Mouse (Mus musculus) heart, embryonic 14.5 days (tissue): ENCODE results near the gene Lonrf2. TPM values are rescaled to one million over a fixed set of nuclear protein-coding genes. Genes with fewer than 3 reads are reported as not detected.

Experiments
- ATAC-seq: fragments of 200-750 bp; cut with Nextera tagmentation; 2 replicates; pipeline ENCODE4 v1.8.0; 2017; ENCODE audit warnings: low read depth, moderate TSS enrichment; ENCODE audit not compliant: insufficient number of reproducible peaks, insufficient read depth, low FRiP score
- H3K27ac ChIP-seq, 2 experiments: fragments of 200-500 bp in 1 of 2; fragments of 300-500 bp in 1 of 2; sonication (generic) in 1 of 2; replicated peaks in 1 of 2; 2 replicates each; pipeline ENCODE4 v1.5.1; 2012 to 2014; ENCODE audit warnings: low read depth in 2 of 2, low read length in 2 of 2, control low read depth in 1 of 2, mild to moderate bottlenecking in 1 of 2, mixed read lengths in 1 of 2; ENCODE audit not compliant: control insufficient read depth in 1 of 2, insufficient read depth in 1 of 2
- H3K27me3 ChIP-seq: fragments of 300-500 bp; sonication (generic); 2 replicates; pipeline ENCODE4 v1.6.1; 2014; ENCODE audit warnings: mild to moderate bottlenecking, low read length, control low read depth; ENCODE audit not compliant: control insufficient read depth, insufficient read depth
- H3K36me3 ChIP-seq: fragments of 300-500 bp; sonication (generic); 2 replicates; pipeline ENCODE4 v1.6.1; 2014; ENCODE audit warnings: mild to moderate bottlenecking, control low read depth, low read length, mixed read lengths; ENCODE audit not compliant: control insufficient read depth, insufficient read depth
- H3K4me1 ChIP-seq, 2 experiments: fragments of 200-500 bp in 1 of 2; fragments of 300-500 bp in 1 of 2; sonication (generic) in 1 of 2; 2 replicates each; pipeline ENCODE4 v1.6.1; 2012 to 2014; ENCODE audit warnings: low read length in 2 of 2, control low read depth in 1 of 2, mixed read lengths in 1 of 2; ENCODE audit not compliant: control insufficient read depth in 2 of 2, insufficient read depth in 2 of 2
- H3K4me2 ChIP-seq: fragments of 300-500 bp; sonication (generic); 2 replicates; pipeline ENCODE4 v1.6.1; 2014; ENCODE audit warnings: mild to moderate bottlenecking, low read length
- H3K4me3 ChIP-seq, 2 experiments: fragments of 200-500 bp in 1 of 2; fragments of 300-500 bp in 1 of 2; sonication (generic) in 1 of 2; 2 replicates each; pipeline ENCODE4 v1.5.1; 2012 to 2014; ENCODE audit warnings: low read length in 2 of 2, mild to moderate bottlenecking in 2 of 2, control low read depth in 1 of 2, low read depth in 1 of 2, moderate library complexity in 1 of 2; ENCODE audit not compliant: control insufficient read depth in 1 of 2, insufficient read depth in 1 of 2
- H3K9ac ChIP-seq: fragments of 300-500 bp; sonication (generic); 2 replicates; pipeline ENCODE4 v1.6.1; 2014; ENCODE audit warnings: mild to moderate bottlenecking, low read length
- H3K9me3 ChIP-seq: fragments of 300-500 bp; sonication (generic); 2 replicates; pipeline ENCODE4 v1.6.1; 2016; ENCODE audit warnings: low read length, control low read depth; ENCODE audit not compliant: control insufficient read depth
- WGBS: fragments of 180-500 bp; shearing (Covaris S2); extraction: QIAGEN DNeasy Blood & Tissue Kit; methylation state at CpG from one replicate; pipeline ENCODE4 v1.1.7; 2014; 5-methylcytosine and 5-hydroxymethylcytosine counted together
- polyA plus RNA-seq: library from polyadenylated mRNA; unstranded; fragments of >200 nt; fragmentation: Nextera tagmentation; extraction: Ambion mirVana; gene quantifications from 2 replicates; pipeline ENCODE4 v1.2.1, GENCODE M21; 2014

Gene Lonrf2
- polyA plus RNA-seq, 1 experiment from 2014 or later: 0.84 TPM

DNA sequence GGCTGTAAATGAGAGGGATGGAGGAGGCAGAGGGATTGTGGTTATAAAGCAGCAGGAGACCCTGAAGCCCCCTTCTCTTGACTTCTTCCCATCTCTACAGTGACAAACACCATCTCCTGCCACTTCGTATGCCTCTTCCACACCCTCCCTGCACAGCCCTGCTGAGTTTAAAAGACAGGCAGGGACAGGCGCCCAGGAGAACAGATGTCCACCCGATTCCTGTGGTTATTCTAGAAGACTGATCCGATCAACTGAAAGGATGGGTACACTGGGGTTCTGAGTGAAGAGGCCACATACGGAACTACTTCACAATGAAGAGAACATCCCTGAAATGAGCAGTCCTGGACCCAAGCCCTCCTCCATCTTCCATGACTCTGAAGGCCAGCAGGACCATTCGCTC, 35.3 kb upstream of the Lonrf2 start:
- no peak for ATAC-seq

DNA sequence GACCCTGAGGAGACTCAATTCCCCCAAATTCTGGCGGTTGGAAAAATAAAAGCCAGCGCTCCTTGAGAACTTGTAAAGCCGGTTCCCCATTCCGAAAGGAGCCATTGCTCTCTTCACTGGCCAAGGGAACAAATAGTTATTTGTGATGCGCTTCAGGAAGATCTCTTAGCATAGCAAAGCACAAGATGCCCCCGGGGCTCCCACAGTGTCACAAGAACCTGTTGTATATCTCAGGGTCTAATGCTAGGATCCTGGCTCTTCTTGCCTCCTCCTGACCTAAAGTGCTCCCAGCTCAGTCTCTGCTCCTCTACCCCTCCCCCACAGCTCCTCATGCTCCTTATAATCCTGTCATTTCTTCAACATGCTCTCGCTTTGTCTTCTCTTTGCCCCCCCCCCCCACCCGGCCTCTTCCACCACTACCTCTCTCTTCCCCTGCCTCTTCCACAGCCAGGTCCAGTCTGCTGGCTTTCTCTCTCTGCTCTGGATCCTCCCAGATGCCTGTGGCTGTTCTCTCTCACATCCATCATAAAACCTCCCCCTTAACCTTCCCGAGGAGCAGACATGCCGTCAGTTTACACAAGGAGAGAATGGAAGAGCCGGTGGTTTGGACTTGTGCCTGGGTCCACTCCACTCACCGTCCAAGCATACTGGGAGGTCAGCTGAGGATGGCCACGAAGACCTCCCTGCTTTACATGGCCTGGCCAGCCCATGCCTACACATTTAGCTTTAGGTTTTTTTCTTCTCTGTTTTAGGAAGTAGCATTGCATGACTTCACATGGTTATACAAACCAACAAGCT, 33.1 kb upstream of the Lonrf2 start:
- no peaks in the 10 kb centered on the region for H3K27me3 ChIP-seq
- no peaks in the 10 kb centered on the region for H3K36me3 ChIP-seq
- ATAC-seq: no peak
- H3K4me1 ChIP-seq: no peaks in the 10 kb centered on the region
- H3K9ac ChIP-seq: no peak overlapping the region
- no peak overlapping the region for H3K27ac ChIP-seq
- WGBS: 65% methylated on average over 13 of the region's 13 CpGs
- no peaks in the 10 kb centered on the region for H3K9me3 ChIP-seq
- no peak overlapping the region for H3K4me2 ChIP-seq
- H3K4me3 ChIP-seq: no peak overlapping the region

More for the DNA sequence above, 35.3 kb upstream of the Lonrf2 start:
- 82% methylated on average over 6 of the region's 6 CpGs for WGBS
- Histone ChIP-seq H3K4me2 (no peak overlapping the region), H3K4me1 (no peaks in the 10 kb centered on the region), H3K9me3 (no peaks in the 10 kb centered on the region), H3K36me3 (no peaks in the 10 kb centered on the region), H3K27me3 (no peaks in the 10 kb centered on the region), H3K9ac (no peak overlapping the region), H3K27ac (no peak overlapping the region), H3K4me3 (no peak overlapping the region)

DNA sequence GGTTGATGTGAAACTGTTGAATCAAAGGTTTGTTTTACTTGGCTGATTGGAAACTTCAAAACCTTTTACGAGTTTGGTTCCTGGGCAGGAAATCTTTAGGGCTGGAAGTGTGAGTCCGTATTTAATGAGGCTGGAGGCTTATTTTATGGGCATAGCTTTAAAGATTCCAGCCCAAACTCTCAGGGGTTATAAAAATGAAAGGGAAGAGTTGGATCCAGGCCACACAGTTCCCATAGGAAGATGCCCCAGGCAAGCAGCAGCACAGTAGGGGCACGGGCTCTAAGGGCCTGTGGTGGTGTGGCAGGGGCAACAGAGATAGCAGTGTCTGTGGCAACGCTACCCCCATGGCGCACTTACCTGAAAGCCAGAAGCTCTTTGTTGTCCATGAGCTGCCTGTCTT, 29.7 kb upstream of the Lonrf2 start:
- no peak overlapping the region for H3K4me2 ChIP-seq
- H3K27ac ChIP-seq: no peak overlapping the region
- 81% methylated on average over 5 of the region's 5 CpGs for WGBS
- no peaks in the 10 kb centered on the region for H3K27me3 ChIP-seq
- ATAC-seq: no peak
- no peaks in the 10 kb centered on the region for H3K9me3 ChIP-seq
- no peak overlapping the region for H3K9ac ChIP-seq
- no peaks in the 10 kb centered on the region for H3K4me1 ChIP-seq
- H3K4me3 ChIP-seq: no peak overlapping the region
- H3K36me3 ChIP-seq: no peaks in the 10 kb centered on the region

DNA sequence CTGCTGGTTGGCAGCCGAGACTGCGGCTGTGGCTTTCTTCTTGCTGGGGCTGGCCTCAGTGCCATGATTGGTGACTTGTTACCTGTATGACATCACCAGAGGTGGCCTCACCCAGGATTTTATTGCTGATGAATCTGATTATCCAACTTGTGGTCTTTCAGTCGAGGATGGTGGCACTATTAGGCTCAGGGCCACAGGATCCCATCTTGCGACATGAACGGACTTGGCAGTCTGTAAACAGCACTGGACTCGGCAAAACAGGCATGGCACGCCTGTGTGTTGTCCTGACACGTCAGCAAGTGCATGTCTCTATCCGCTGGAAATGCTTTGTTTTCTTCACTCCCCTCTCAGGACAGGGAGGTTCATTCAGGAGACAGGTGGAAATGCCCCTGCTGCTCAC, 27.8 kb upstream of the Lonrf2 start:
- Histone ChIP-seq H3K9me3 (no peaks in the 10 kb centered on the region), H3K4me3 (no peak overlapping the region), H3K4me1 (no peaks in the 10 kb centered on the region), H3K9ac (no peak overlapping the region), H3K36me3 (no peaks in the 10 kb centered on the region), H3K27ac (no peak overlapping the region), H3K27me3 (no peaks in the 10 kb centered on the region), H3K4me2 (no peak overlapping the region)
- WGBS: 65% methylated on average over 9 of the region's 9 CpGs
- ATAC-seq: no peak

DNA sequence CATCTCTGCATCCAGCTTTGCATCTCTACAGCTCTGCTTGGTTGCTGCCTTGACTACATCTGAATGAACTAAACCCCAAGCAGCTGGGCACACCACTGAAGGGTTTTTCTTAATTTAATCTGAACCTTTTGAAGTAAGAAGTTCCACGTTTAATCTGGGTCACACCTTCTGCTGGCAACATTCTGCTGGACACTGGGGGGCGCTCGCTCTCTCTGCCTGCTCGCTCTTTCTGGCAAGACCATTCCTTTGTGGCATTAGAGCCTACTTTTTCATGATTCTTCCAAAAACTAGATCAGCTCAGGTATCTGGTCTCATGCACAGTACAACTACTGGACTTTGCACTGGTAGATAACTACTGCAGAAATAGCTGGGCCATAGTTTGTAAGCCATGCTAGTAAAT, 25.7 kb upstream of the Lonrf2 start:
- WGBS: 14% methylated on average over 4 of the region's 4 CpGs
- Histone ChIP-seq H3K4me1 (no peaks in the 10 kb centered on the region), H3K4me2 (no peak overlapping the region), H3K4me3 (no peak overlapping the region), H3K9ac (no peak overlapping the region), H3K27me3 (no peaks in the 10 kb centered on the region), H3K36me3 (no peaks in the 10 kb centered on the region), H3K27ac (no peak overlapping the region), H3K9me3 (no peaks in the 10 kb centered on the region)
- no peak for ATAC-seq

DNA sequence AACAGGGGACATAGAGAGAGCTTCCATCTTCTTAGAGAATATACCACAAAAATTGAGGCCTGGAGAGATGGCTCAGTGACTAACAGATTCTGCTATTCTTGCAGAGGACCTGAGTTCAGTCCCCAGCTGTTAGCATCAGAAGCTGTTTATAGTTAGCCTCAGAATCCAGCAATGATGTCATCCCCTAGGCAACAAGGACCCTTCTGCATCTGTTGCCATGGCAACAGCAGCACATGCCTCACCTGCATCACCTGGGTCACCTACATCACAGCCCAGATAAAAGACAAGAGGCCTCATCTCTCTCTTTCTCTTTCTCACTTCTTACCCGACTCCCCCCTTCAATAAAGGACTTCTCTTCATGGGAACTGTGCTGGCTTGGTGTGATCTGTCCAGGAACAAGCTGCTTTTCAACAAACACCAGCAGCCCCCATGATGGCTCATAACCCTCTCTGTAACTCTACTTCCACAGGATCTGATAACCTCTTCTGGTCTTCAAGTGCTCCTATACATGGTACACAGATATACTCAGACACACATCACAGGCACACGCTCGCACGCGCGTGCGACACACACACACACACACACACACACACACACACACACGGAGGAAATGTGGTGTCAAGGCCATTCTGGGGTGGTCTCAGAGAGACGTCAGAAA, 24.5 kb upstream of the Lonrf2 start:
- 82% methylated on average over 9 of the region's 9 CpGs for WGBS
- Histone ChIP-seq H3K27ac (no peak overlapping the region), H3K4me2 (no peak overlapping the region), H3K36me3 (no peaks in the 10 kb centered on the region), H3K27me3 (no peaks in the 10 kb centered on the region), H3K4me3 (no peak overlapping the region), H3K9ac (no peak overlapping the region), H3K4me1 (no peaks in the 10 kb centered on the region), H3K9me3 (no peaks in the 10 kb centered on the region)
- ATAC-seq: no peak

DNA sequence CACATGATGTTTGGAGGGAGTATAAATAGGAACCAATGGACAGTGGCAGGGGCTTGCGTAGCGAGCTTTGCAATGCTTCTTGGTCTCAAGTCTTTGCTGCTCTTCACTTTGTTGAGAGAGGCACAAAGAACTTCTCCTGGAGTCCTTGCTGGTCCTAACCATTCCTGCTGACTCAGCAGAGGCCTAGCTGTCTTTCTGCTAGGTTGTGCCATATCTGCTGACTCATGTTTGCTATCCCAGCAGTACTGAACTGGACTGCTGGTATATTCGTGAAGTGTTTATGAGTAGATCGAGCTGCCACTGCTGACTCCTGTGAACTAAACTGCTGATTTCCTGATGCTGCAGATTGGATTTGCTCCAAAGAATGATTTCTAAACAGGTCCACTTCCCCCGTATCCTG, 23.7 kb upstream of the Lonrf2 start:
- no peak for ATAC-seq
- H3K9ac ChIP-seq: no peak overlapping the region
- no peaks in the 10 kb centered on the region for H3K9me3 ChIP-seq
- H3K36me3 ChIP-seq: no peaks in the 10 kb centered on the region
- H3K4me1 ChIP-seq: no peaks in the 10 kb centered on the region
- H3K4me3 ChIP-seq: no peak overlapping the region
- no peaks in the 10 kb centered on the region for H3K27me3 ChIP-seq
- H3K27ac ChIP-seq: no peak overlapping the region
- no peak overlapping the region for H3K4me2 ChIP-seq
- WGBS: 73% methylated on average over 5 of the region's 5 CpGs
